Mouse (Mus musculus): ENCODE data around the gene Bend3. TPM values are rescaled to one million over a fixed set of nuclear protein-coding genes. Genes with fewer than 3 reads are reported as not detected.

Bend3 gene
- 7.8 TPM for polyA plus RNA-seq (2014; fragmentation: Illumina TruSeq; extraction: RNeasy Lipid Tissue Mini Kit (QIAGEN cat#74804))

DNA sequence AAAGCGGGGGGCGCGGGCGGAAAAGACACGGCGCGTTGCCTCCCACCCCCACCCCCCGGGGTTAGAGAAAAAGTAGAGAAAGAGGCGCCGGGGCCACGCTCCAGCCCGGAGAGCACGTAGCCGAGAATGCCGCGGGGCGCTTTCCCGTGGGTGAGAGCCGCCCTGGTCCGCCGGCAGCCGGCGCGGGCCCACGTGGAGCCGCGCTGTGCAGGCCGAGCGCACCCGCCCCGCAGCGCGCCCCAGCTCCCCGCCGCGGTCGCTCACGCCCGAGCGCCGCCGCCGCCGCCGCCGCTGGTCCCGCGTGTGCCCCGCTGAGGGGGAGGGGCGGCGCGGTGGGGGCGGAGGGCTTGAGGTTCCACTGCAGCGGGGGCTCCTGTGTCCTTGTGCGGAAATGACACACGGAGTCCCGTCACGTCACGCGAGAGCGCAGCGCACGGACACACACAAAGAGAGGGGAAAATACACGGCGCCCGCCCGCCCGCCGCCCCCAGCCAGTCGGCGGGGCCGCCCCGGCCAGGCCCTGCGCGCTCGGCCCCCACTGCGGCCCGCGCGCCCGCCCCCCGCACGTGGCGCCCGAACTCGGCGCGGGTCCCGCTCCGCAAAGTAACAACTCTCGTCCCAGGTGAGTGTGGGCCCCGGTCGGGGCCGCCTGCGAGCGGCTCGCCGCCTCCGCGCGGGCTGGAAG, at the start of gene Bend3:
Bend3 (plus strand) TSS at position 81 of the 685 bp plus-strand sequence.

GRCm38 (mm10) chr10:43523931-43524330, 45.3 kb downstream of the Bend3 start, which contains the start of gene Gm9803:
Gene Gm9803, plus strand, starts transcription at chr10:43524084.

DNA sequence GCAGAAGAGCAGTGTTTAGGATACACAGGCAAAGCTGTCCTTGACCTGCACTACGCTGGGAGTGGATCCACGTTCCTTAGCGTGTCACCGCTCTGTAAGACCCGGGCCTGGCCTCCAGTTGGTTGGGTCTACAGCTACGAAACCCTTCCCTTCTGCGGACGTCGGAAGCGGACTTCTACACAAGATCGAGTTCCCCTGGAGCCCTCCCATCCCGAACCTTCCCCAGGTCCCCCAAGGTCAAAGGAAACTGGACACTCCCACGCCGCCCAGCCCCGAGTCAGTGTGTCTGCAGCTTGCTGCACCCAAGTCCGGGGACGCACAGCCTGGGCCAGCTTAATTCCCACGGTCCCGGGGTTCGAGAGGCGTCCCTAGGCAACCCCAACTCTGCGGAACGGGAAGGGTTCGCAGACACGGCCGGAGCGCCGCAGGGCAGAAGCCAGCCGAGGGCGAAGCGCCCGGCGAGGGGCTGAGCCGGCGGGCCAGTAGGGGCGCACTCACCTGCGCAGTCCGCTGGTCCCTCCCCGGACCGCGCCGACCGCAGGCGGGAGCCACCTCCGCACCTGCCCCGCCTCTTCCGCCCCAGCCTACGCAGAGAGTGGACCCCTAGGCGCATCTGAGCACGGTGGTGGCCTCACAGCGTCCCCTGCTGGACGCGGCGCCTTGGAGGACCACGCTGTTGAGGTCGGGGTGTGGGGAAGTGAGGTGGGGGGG, 62.0 kb downstream of the Bend3 start, which contains the start of gene 1700021F05Rik:
1700021F05Rik (minus strand) TSS at position 553 of the 711 bp plus-strand sequence.

Other genes starting within 250 kb of the Bend3 start
- gene Gm9803, start 45.3 kb downstream of the Bend3 start, polyA plus RNA-seq (2014; fragmentation: Illumina TruSeq; extraction: RNeasy Lipid Tissue Mini Kit (QIAGEN cat#74804)): not detected
- 74.5 TPM for gene 1700021F05Rik, start 62.2 kb downstream of the Bend3 start, polyA plus RNA-seq (2014; fragmentation: Illumina TruSeq; extraction: RNeasy Lipid Tissue Mini Kit (QIAGEN cat#74804))
- gene Cd24a, start 99.5 kb downstream of the Bend3 start, polyA plus RNA-seq (2014; fragmentation: Illumina TruSeq; extraction: RNeasy Lipid Tissue Mini Kit (QIAGEN cat#74804)): 278 TPM